Mouse (Mus musculus) megakaryocyte, embryonic 14.5 days (primary cell): ENCODE measurements at regions not wholly inside any gene's neighbourhood (a gene's known extent, or its start where the extent isn't known, plus 50 kb on each side); places are given as distances from the start of the nearest gene placed in this dataset.

Source experiments
- FLI1 ChIP-seq: IDR thresholded peaks from 2 replicates; pipeline ENCODE4 v1.6.1; 2012; ENCODE audit warnings: low read length, inconsistent platforms, mixed read lengths
- GATA1 ChIP-seq: IDR thresholded peaks from 3 replicates; pipeline ENCODE4 v1.6.1; 2012; ENCODE audit warnings: mixed read lengths, low read length, inconsistent platforms, borderline replicate concordance

DNA sequence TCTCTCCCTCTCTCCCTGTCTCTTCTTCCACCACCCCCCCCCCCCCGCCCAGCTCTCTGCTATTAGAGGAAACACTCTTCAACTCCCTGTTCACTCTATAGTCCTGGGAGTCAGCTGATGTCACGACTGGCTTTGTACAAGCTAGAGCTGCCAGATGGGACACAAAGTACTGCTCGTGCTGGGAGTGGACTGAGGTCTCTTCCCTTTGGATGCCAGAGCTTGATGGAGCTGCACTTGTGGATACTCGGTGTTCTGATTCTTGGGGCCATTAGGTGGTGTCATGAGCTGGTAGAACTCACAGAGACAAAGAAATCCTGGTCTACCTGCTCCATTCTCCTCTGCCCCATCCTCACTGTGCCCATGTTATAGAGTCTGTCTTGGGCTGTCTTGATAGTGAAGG lies 415.9 kb downstream of the Rps24 start:
- TF ChIP-seq GATA1 (no peak), FLI1 (no peak)
